Mouse (Mus musculus) ovary, postnatal 36 days (tissue): ENCODE data around the gene Cd68.
"Not testable (repeated sequence)": the region's sequence is repeated elsewhere in the genome, so short reads cannot be mapped to it uniquely, and the experiment has no call there.

Experiments used
- DNase-seq: peaks from one replicate; pipeline ENCODE4 v3.0.0; 2022; ENCODE audit warnings: low spot score, mixed read lengths

Cd68 gene

GRCm38 (mm10) chr11:69665961-69666664, at the start of gene Cd68:
Cd68 (minus strand) TSS chr11:69666153.
- peak; percentile 20 for DNase-seq

DNA sequence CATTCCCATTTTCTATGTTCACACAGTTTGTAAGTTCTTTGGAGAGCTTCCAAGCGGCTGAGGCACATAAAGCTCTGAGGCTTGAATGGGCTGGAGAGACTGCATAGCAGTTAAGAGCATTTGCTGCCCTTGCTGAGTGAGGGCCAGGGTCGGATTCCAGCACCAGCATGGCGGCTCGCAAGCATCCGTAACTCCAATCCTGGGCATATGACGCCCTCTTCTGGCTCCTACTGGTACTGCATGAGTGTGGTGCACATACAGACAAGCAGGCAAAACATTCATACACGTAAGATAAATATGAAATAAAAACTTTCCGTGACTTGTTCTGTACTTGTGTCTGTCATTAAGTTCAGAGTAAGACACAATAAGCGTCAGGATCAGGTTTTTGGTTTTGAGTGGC, 49.5 kb upstream of the Cd68 start:
- DNase-seq, result peak; percentile 40

DNA sequence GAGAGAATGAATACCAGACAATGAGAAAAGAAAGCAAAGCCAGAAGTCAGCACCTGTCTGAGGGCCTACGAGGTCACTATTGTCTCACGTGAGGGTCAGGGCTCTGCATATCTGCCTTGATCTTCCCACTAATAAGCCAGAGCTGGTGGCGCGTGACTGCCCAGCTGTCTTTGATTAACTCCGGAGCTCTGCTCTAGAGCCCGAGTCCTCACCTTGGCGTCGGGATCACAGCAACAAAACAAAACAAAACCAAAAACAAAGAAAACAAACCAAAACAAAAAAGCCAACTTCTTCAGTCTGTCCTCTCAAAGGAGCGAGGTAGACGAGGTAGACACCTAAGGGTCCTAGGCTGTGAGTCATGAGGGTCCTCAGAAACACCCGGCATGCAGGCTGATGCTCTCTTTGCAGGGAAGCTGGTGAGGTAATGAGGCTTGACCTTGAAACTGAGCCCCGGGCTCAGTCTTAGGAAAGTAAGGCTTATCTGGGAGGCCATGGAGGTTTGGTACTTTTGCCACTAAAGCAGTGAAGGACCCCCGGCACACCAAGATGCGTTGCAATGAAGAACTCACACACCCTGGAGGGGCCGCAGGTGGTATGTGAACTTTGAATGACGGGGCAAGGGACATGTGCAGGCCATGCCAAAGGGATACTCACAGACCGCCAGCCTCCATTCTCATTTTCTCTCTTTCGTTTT, 48.8 kb upstream of the Cd68 start:
- DNase-seq, result no peak

- DNase-seq, result no peak
Observed at GRCm38 (mm10) chr11:69712954-69713672, 47.2 kb upstream of the Cd68 start.

DNA sequence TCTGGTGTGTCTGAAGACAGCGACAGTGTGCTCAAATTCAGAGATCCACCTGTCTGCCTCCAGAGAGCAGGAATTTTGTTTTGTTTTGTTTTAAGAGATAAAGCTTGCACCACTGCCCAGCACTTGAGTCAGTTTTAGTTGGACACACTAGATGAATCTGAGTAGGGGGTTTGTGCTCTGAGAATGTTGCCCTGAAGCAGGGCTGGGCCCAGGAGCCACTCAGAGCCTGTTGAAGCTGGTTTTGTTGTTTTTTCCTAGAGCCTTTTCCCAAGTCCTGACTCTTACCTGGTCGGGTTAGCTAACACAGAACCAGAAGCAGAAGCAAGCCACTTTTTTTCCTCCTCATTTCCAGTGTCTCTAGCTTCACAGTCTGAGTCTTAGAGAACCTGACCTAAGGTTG, 45.1 kb upstream of the Cd68 start:
- no peak for DNase-seq

- no peak for DNase-seq
Observed at GRCm38 (mm10) chr11:69710470-69710869, 44.5 kb upstream of the Cd68 start.

DNA sequence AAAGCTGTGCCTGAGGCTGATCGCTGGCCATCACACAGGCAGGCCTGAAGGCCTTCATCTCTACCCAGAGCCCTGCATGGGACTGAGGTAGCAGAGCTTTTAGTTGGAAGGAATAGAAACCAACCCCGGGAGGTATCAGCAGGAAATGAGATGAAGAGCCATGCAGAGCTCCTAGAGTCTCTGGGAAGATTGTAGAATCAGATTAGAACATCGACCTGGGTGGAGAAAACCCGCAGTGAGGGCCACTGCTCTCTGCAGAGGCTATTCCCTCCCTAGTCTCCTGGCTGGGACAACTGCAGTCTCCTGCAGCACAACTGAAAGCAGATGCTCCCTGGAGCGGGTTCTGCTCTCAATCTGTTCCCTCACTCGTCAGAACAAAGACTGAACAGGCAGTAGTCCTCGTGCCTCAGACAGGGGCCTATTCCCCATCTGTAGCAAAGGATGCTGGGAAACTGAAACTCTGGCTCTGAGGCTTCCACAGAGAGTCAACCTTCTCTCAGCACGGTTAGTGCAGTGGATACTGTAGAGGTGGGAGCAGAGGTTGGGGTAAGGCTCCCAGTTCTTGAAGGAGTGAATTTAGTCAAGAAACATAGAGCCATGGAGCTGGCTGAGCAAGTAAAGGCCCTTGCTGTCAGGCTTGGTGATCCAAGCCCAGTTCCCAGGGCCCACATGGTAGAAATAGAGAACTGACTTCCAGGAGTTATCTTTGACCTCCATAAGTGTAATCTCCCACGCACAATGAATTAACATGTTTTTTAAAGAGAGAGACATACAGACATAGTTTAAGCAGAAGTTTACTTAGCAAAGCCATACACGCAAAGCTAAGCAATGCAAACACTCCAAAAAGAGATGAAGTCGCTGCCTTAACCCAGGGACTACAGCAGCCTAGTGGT, 43.8 kb upstream of the Cd68 start:
- DNase-seq, result no peak

DNA sequence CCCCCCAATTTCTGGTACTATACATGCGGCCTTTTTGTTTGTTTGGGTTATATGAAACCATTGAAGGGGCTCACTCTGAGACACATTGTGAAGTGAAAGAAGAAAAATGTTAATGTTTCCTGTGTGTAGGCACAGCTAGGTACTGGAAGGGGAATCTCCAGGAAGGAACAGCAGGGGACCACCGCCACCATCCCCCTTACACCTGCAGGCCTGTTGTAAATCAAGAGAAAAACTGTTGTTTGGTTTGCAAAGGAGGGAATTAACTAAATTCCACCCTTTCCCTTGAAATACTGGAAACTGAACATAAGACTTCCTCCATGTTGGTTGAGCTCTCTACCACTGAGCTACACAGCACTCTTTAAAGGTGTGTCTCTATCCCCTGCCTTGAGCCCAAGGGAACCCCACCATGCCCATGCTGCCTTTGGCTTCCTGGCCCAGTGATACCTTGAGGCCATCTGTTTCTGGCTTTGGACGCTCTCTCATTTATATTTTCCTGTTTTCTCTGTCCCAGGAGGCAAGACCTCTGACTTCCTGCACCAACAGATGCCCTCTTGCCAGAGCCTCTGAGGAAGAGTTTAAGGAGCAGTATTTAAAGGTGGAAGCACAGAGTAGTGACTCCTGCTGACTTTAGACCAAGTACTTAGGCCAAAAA, 42.8 kb upstream of the Cd68 start:
- DNase-seq, result no peak

DNA sequence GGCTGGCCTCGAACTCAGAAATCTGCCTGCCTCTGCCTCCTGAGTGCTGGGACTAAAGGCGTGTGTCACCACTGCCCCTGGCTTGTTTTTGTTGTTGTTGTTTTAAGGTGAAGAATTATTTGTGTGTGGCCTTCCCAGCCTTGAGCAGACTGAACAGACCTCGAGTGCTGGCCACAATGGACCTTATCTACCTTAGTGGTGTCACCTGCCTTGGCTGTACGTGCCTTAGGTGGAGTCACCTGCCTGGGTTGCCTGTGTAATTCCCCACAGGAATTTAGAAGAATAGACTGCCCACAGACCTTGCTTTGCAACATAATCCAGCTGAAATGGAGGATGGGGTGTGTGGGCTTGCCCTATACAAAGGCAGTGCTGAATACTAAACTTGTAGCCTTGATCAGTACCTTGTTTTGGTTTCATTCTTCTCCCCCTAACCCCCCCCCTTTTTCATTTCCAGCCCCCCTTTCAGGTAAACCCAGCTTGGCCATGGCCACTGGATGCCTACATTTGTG, 42.0 kb upstream of the Cd68 start:
- no peak for DNase-seq

DNA sequence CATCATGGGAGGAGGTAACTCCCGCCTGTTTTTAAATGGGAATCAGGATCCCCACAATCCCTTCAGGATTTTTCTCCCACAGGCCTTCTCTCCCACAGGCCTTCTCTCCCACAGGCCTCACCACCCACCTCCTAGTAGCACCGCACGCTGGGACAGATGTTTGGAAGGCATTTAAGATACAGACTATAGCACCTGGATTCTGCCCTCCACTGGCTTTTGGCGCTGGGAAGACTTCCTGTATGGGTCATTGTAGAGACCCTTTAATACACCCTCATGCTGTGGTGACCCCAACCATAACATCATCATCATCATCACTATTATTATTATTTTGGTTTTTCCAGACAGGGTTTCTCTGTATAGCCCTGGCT, 41.5 kb upstream of the Cd68 start:
- no peak for DNase-seq

- DNase-seq, result peak; percentile 68
Observed at GRCm38 (mm10) chr11:69706775-69707479, 41.0 kb upstream of the Cd68 start.

GRCm38 (mm10) chr11:69704613-69705010, 38.7 kb upstream of the Cd68 start:
- no peak for DNase-seq

- no peak for DNase-seq
Observed at GRCm38 (mm10) chr11:69703814-69704612, 38.1 kb upstream of the Cd68 start.

- DNase-seq, result not testable (repeated sequence)
Observed at GRCm38 (mm10) chr11:69703381-69703780, 37.4 kb upstream of the Cd68 start.

DNA sequence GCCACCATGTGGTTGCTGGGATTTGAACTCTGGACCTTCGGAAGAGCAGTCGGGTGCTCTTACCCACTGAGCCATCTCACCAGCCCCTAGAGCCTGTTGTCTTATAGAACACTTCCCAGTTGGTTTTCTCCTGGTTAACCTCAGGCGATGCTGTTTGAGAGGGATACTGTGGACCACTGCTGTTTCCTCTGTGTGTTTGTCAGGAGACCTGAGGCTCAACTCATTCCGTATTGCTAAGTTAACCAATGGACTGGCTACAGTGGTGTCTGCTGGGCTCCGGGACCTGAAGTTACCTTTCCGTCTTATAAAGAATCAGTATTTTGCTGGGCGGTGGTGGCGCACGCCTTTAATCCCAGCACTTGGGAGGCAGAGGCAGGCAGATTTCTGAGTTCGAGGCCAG, 36.9 kb upstream of the Cd68 start:
- not testable (repeated sequence) for DNase-seq

DNA sequence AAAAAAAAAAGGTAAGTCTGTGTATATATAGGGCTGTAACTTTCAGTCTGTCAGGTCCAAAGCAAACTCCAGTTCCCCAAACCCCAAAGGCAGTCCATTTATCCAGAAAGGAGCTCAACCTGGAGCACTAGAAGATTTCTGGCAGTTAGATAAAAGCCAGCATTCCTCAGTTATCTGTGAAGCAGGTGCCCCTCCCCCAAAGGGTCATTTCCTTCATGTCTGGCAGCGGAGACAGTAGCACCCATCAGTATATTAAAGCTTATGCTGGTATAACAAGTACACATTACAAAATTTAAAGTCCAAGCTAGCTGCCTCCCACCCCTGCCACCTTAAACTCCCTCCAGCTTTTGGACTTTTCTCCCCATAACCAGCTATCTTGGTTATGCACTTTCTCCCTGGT, 33.6 kb upstream of the Cd68 start:
- DNase-seq, result no peak

GRCm38 (mm10) chr11:69698574-69698973, 32.6 kb upstream of the Cd68 start:
- no peak for DNase-seq

DNA sequence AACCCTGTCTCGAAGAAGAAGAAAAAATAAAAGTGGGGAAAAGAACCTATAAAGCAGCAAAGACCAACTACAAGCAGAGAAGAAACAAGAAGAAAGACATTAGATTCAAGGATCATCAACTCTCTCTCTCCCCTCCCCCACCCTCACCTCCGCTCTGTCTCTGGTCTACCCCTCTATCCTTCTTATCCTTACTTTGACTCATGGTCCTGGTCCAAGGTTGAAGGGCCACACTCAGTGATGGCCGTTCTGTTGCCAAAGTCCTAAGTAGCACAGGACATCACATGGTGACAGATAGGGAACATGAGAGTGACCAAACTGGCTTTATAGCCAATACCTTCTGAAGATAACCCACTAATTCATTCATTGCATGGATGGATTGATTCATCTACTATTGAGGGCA, 31.4 kb upstream of the Cd68 start:
- DNase-seq, result no peak

DNA sequence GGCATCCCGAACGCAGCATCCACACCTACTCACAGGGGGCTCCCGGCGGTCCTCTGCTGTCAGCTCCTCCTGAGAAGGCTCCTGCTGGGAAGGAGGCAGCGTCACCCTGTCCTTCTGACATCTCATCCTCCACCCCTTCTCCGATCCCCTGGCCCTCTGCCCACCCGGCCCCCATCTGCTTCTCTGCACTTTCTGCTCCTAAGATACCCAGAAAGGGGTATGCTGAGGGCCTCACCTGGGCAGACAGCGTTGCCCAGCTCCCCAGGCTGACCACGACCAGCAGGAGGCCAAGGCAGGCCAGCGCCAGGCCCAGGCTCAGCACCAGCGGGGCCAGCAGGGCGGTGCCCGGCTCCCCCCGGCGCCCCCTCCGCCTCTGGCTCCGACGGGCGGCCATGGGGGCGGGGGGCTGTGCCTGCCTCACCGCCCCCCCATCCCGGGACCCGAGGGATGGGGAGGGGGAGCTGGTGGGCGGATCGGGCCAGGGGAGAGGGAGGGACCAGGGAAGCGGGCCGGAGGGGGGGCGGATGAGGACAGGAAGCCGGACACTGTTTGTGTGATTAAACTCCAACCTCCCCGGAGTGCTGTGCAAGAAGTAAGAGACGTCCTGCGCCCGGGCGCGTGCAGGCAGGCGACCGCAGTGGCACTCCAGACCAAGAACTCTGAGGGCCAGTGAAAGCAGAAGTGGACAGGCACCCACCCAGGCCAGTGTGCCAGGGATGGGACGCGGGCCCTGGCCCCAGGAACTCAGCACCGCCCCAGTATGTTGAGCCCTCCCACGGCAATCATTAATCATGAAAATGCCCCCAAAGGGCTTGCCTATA, 29.6 kb upstream of the Cd68 start, which contains the start of the genes Tnfsf12 and Tnfsfm13:
TSS of gene Tnfsf12 (minus strand) at position 489 of the 821 bp plus-strand sequence.
TSS of gene Tnfsfm13 (minus strand) at position 738 of the 821 bp plus-strand sequence.
- peak; percentile 80 for DNase-seq
